Mouse (Mus musculus): ENCODE data around the gene Dnajb3. TPM values are rescaled to one million over a fixed set of nuclear protein-coding genes. Genes with fewer than 3 reads are reported as not detected.

Dnajb3 gene
- total RNA-seq (2014; rRNA removed) (5.3 and 6.6 TPM in 2 replicates), polyA plus RNA-seq (2015; fragmentation: Nextera tagmentation; extraction: Ambion mirVana) (10.7 and 12.4 TPM in 2 replicates)

GRCm38 (mm10) chr1:88205294-88205922 is at the start of gene Dnajb3:
Gene Dnajb3 (minus strand): TSS chr1:88205782.
- Histone ChIP-seq H3K27me3 (ENCODE audit: insufficient read depth, low read length) (no peaks in the 10 kb centered on the region), H3K9ac (peak within 1 kb of the TSS; percentile 57), H3K4me1 (ENCODE audit: insufficient read depth) (0 out of 2 replicates have a peak, but pooled peaks cover 8% of the 10 kb centered on the region), H3K4me3 (ENCODE audit: low read depth, low read length) (peak within 1 kb of the TSS; percentile 46), H3K9me3 (ENCODE audit: low read length) (0 out of 2 replicates have a peak, but pooled peaks cover 3% of the 10 kb centered on the region), H3K27ac (ENCODE audit: low read depth, low read length) (0 out of 2 replicates have a peak within 1 kb of the TSS, but pooled peaks have one; percentile 57), H3K36me3 (ENCODE audit: insufficient read depth) (no peaks in the 10 kb centered on the region), H3K4me2 (ENCODE audit: low read depth) (peak within 1 kb of the TSS; percentile 82)
- ATAC-seq (peak; percentile 100), DNase-seq (peak; percentile 92)
- WGBS = 7% methylated on average over 62 of the region's 62 CpGs
- TF ChIP-seq CTCF (IDR thresholded peaks at IDR 0.05; ENCODE audit: low read depth) = no peak; the same call in 1 of the 2 replicates

DNA sequence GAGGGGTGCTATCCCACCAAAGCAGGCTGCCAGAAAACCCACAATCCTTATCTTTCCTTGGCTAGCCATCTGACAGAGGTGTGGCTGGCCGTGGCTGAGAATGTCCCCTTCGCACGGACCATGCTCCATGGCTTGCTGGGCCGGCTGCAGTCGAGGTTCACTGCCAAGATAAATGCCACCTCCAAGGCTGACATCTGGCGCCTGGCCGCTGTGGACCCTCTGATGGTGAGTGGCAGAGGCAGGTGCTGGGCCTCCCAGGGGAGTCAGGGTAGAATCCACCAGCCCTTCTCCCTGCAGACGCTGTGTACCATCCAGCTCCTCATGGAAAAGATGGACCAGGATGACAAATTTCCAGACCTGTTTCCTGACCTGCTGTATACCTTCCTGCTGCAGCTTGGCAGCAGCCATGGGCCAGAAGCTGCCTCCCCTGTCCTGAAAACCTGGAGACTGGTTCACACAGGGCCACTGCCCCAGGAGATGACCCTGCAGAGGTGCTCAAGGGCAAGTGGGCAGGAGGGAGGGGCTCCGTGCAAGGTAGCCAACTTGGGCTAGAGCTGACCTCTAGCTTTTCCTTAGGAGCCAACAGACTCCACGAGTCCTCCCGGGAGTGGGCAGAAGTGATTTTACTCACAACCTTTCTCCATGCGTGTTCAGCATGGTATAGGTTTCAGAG is 49.3 kb upstream of the Dnajb3 start:
- ATAC-seq = no peak
- H3K27ac ChIP-seq (ENCODE audit: low read depth, low read length) = no peak overlapping the region
- TF ChIP-seq CTCF (IDR thresholded peaks at IDR 0.05; ENCODE audit: low read depth) = no peak
- no peak overlapping the region for H3K9ac ChIP-seq
- H3K4me3 ChIP-seq (ENCODE audit: low read depth, low read length) = no peak overlapping the region
- DNase-seq = no peak
- peaks cover 78% of the 10 kb centered on the region for H3K9me3 ChIP-seq (ENCODE audit: low read length)
- 90% methylated on average over 12 of the region's 12 CpGs for WGBS
- no peaks in the 10 kb centered on the region for H3K4me1 ChIP-seq (ENCODE audit: insufficient read depth)
- no peak overlapping the region for H3K4me2 ChIP-seq (ENCODE audit: low read depth)
- H3K36me3 ChIP-seq (ENCODE audit: insufficient read depth) = peaks cover 9% of the 10 kb centered on the region
- no peaks in the 10 kb centered on the region for H3K27me3 ChIP-seq (ENCODE audit: insufficient read depth, low read length)

GRCm38 (mm10) chr1:88253540-88253939 is 48.0 kb upstream of the Dnajb3 start:
- no peaks in the 10 kb centered on the region for H3K36me3 ChIP-seq (ENCODE audit: insufficient read depth)

GRCm38 (mm10) chr1:88253106-88253505 is 47.5 kb upstream of the Dnajb3 start:
- no peak for ATAC-seq
- TF ChIP-seq CTCF (IDR thresholded peaks at IDR 0.05; ENCODE audit: low read depth) = no peak
- H3K4me1 ChIP-seq (ENCODE audit: insufficient read depth) = no peaks in the 10 kb centered on the region
- H3K9ac ChIP-seq = no peak overlapping the region
- no peaks in the 10 kb centered on the region for H3K27me3 ChIP-seq (ENCODE audit: insufficient read depth, low read length)
- no peaks in the 10 kb centered on the region for H3K36me3 ChIP-seq (ENCODE audit: insufficient read depth)
- DNase-seq = no peak
- H3K4me2 ChIP-seq (ENCODE audit: low read depth) = no peak overlapping the region
- no peak overlapping the region for H3K27ac ChIP-seq (ENCODE audit: low read depth, low read length)
- WGBS = 78% methylated on average over 8 of the region's 8 CpGs
- H3K9me3 ChIP-seq (ENCODE audit: low read length) = peaks cover 96% of the 10 kb centered on the region
- H3K4me3 ChIP-seq (ENCODE audit: low read depth, low read length) = no peak overlapping the region

More at GRCm38 (mm10) chr1:88253540-88253939, 48.0 kb upstream of the Dnajb3 start:
- no peak overlapping the region for H3K27ac ChIP-seq (ENCODE audit: low read depth, low read length)
- no peaks in the 10 kb centered on the region for H3K4me1 ChIP-seq (ENCODE audit: insufficient read depth)
- no peak overlapping the region for H3K4me2 ChIP-seq (ENCODE audit: low read depth)
- H3K9ac ChIP-seq = no peak overlapping the region
- H3K9me3 ChIP-seq (ENCODE audit: low read length) = peaks cover 92% of the 10 kb centered on the region
- DNase-seq (no peak), ATAC-seq (no peak)
- H3K27me3 ChIP-seq (ENCODE audit: insufficient read depth, low read length) = no peaks in the 10 kb centered on the region
- no peak overlapping the region for H3K4me3 ChIP-seq (ENCODE audit: low read depth, low read length)
- WGBS = 68% methylated on average over 6 of the region's 6 CpGs
- no peak for TF ChIP-seq CTCF (IDR thresholded peaks at IDR 0.05; ENCODE audit: low read depth)

- Histone ChIP-seq H3K27me3 (ENCODE audit: insufficient read depth, low read length) (no peaks in the 10 kb centered on the region), H3K9ac (no peak overlapping the region), H3K4me2 (ENCODE audit: low read depth) (no peak overlapping the region), H3K9me3 (ENCODE audit: low read length) (peaks cover 96% of the 10 kb centered on the region), H3K4me1 (ENCODE audit: insufficient read depth) (no peaks in the 10 kb centered on the region), H3K4me3 (ENCODE audit: low read depth, low read length) (no peak overlapping the region), H3K27ac (ENCODE audit: low read depth, low read length) (no peak overlapping the region), H3K36me3 (ENCODE audit: insufficient read depth) (no peaks in the 10 kb centered on the region)
- no peak for ATAC-seq
- WGBS = 83% methylated on average over 5 of the region's 5 CpGs
- no peak for TF ChIP-seq CTCF (IDR thresholded peaks at IDR 0.05; ENCODE audit: low read depth)
- no peak for DNase-seq
These were observed 44.4 kb upstream of the Dnajb3 start for GRCm38 (mm10) chr1:88250023-88250422.

DNA sequence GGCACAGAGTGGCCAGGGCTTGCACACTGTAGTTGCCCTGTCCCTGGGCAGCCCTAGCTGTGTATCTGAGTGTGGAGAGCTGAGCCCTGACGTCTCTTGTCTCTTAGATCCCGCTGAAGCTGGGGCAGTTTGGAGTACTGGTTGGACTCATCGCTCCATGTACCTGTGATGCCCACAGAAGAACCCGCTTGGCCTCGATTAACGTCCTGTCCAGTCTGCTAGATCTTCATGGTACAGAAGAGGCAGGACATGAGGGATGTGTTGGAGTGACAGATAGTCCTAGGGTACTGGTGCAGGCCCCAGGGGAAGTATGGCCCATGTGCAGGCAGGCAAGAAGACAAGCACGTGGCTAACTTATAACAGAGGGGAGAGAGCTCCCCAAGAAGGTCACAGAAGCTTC is 44.0 kb upstream of the Dnajb3 start:
- H3K4me2 ChIP-seq (ENCODE audit: low read depth) = no peak overlapping the region
- H3K4me1 ChIP-seq (ENCODE audit: insufficient read depth) = no peaks in the 10 kb centered on the region
- TF ChIP-seq CTCF (IDR thresholded peaks at IDR 0.05; ENCODE audit: low read depth) = no peak
- H3K27ac ChIP-seq (ENCODE audit: low read depth, low read length) = no peak overlapping the region
- 80% methylated on average over 7 of the region's 7 CpGs for WGBS
- no peak overlapping the region for H3K9ac ChIP-seq
- ATAC-seq (no peak), DNase-seq (no peak)
- H3K27me3 ChIP-seq (ENCODE audit: insufficient read depth, low read length) = no peaks in the 10 kb centered on the region
- H3K36me3 ChIP-seq (ENCODE audit: insufficient read depth) = no peaks in the 10 kb centered on the region
- H3K9me3 ChIP-seq (ENCODE audit: low read length) = peaks cover 96% of the 10 kb centered on the region
- no peak overlapping the region for H3K4me3 ChIP-seq (ENCODE audit: low read depth, low read length)

DNA sequence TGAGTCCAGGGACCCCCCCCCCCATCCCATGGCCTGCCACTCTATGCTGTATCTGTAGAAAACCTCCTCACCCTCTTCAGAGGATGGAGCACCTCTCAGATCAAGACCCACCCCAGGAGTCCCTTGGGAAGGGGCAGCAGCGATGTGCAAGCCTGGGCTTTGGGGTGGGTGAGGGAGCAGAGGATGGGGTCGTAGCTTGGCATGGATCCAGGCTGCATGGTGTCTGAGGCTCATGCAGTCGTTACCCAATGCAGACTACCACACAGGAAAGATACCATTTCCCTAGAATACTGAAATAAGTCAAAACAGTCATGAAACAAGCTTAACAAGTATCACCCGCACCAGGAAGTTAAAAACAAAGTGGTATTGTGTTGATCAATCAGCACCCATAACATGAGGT is 43.1 kb upstream of the Dnajb3 start:
- Histone ChIP-seq H3K36me3 (ENCODE audit: insufficient read depth) (no peaks in the 10 kb centered on the region), H3K27me3 (ENCODE audit: insufficient read depth, low read length) (no peaks in the 10 kb centered on the region), H3K27ac (ENCODE audit: low read depth, low read length) (no peak overlapping the region), H3K4me1 (ENCODE audit: insufficient read depth) (no peaks in the 10 kb centered on the region), H3K9ac (no peak overlapping the region), H3K9me3 (ENCODE audit: low read length) (peaks cover 96% of the 10 kb centered on the region), H3K4me2 (ENCODE audit: low read depth) (no peak overlapping the region), H3K4me3 (ENCODE audit: low read depth, low read length) (no peak overlapping the region)
- no peak for ATAC-seq
- no peak for DNase-seq
- 64% methylated on average over 4 of the region's 4 CpGs for WGBS
- no peak for TF ChIP-seq CTCF (IDR thresholded peaks at IDR 0.05; ENCODE audit: low read depth)
